Mouse (Mus musculus) lung, embryonic 16.5 days (tissue): Measurements from ENCODE around the gene Mogat2. TPM values are rescaled to one million over a fixed set of nuclear protein-coding genes. Genes with fewer than 3 reads are reported as not detected.

Experiments
- ATAC-seq: fragments of 200-750 bp; cut with Nextera tagmentation; 2 replicates; pipeline ENCODE4 v1.8.0; 2017; ENCODE audit warnings: low read depth, mild to moderate bottlenecking, moderate library complexity
- H3K27ac ChIP-seq: fragments of 300-500 bp; sonication (generic); 2 replicates; pipeline ENCODE4 v1.5.1; 2014; ENCODE audit warnings: mild to moderate bottlenecking, control low read depth, low read length
- H3K27me3 ChIP-seq: fragments of 300-500 bp; sonication (generic); 2 replicates; pipeline ENCODE4 v1.6.1; 2014; ENCODE audit warnings: low read depth, low read length, mixed read lengths; ENCODE audit not compliant: control insufficient read depth, insufficient read depth
- H3K36me3 ChIP-seq: fragments of 300-500 bp; sonication (generic); 2 replicates; pipeline ENCODE4 v1.6.1; 2014; ENCODE audit warnings: low read length; ENCODE audit not compliant: control insufficient read depth, insufficient read depth
- H3K4me1 ChIP-seq: fragments of 300-500 bp; sonication (generic); replicated peaks from 2 replicates; pipeline ENCODE4 v1.6.1; 2014; ENCODE audit warnings: low read length, mixed read lengths; ENCODE audit not compliant: control insufficient read depth, insufficient read depth
- H3K4me2 ChIP-seq: fragments of 300-500 bp; sonication (generic); 2 replicates; pipeline ENCODE4 v1.6.1; 2014; ENCODE audit warnings: low read depth, low read length, control low read depth
- H3K4me3 ChIP-seq: fragments of 300-500 bp; sonication (generic); 2 replicates; pipeline ENCODE4 v1.5.1; 2014; ENCODE audit warnings: mild to moderate bottlenecking, low read length, control low read depth
- H3K9ac ChIP-seq: fragments of 300-500 bp; sonication (generic); 2 replicates; pipeline ENCODE4 v1.6.1; 2014; ENCODE audit warnings: low read length, control low read depth
- H3K9me3 ChIP-seq: fragments of 300-500 bp; sonication (generic); 2 replicates; pipeline ENCODE4 v1.6.1; 2016; ENCODE audit warnings: low read length; ENCODE audit not compliant: control insufficient read depth
- WGBS: fragments of 180-500 bp; shearing (Covaris S2); extraction: QIAGEN DNeasy Blood & Tissue Kit; methylation state at CpG from one replicate; pipeline ENCODE4 v1.1.7; 2014; 5-methylcytosine and 5-hydroxymethylcytosine counted together
- polyA plus RNA-seq: library from polyadenylated mRNA; unstranded; fragments of >200 nt; fragmentation: Nextera tagmentation; extraction: Ambion mirVana; gene quantifications from 2 replicates; pipeline ENCODE4 v1.2.1, GENCODE M21; 2015

Gene Mogat2
- polyA plus RNA-seq, 1 experiment from 2014 or later = 0.94 TPM

DNA sequence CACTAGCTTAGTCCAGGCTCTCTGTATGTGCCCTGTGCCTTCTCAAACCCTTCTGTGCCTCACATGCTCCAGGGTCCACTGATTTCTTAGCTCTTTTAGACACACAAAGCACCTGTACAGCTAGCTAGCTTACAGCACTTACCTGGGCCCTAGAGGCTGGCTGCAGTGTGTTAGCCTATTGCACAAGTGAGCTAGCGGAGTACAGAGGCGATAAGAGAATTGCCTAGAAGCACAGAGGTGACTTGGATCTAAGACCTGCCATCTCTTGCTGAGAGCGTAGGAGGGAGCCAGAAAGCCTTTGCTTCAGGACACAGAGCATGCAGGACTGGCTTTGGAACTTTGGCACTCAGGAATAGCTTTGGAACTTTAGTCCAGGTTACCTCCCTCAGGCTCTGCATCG lies 11.2 kb downstream of the Mogat2 start:
- Histone ChIP-seq H3K4me1 (peaks cover 2% of the 10 kb centered on the region; the same call in 1 of the 2 replicates), H3K4me2 (no peak overlapping the region), H3K27me3 (no peaks in the 10 kb centered on the region), H3K9me3 (no peaks in the 10 kb centered on the region), H3K4me3 (no peak overlapping the region), H3K36me3 (no peaks in the 10 kb centered on the region), H3K9ac (no peak overlapping the region), H3K27ac (no peak overlapping the region)
- 90% methylated on average over 4 of the region's 4 CpGs for WGBS
- ATAC-seq = no peak

DNA sequence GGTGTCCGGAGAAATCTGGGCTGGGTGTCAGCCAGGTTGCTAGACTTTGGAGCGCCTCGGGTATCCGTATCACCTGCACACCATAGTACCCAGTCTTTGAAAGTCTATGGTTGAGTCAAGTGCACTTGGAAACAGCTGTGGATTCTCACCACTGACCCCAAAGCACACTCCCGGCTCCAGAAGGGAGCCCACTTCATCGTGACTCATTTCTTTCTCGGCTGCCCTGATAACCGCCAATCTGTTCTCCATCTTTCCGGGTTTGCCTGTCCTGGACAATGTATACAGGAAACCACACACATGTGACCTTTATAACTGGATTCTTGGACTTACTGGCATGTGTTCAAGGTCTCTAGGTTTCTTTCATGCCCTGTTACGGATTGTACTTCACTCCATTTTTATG lies 11.8 kb downstream of the Mogat2 start:
- no peak for ATAC-seq
- Histone ChIP-seq H3K27ac (no peak overlapping the region), H3K9ac (no peak overlapping the region), H3K4me1 (peaks cover 2% of the 10 kb centered on the region; the same call in 1 of the 2 replicates), H3K36me3 (no peaks in the 10 kb centered on the region), H3K27me3 (no peaks in the 10 kb centered on the region), H3K4me3 (no peak overlapping the region), H3K9me3 (no peaks in the 10 kb centered on the region), H3K4me2 (no peak overlapping the region)
- 69% methylated on average over 10 of the region's 10 CpGs for WGBS

- H3K27ac ChIP-seq = no peak overlapping the region
- H3K9me3 ChIP-seq = no peaks in the 10 kb centered on the region
- H3K9ac ChIP-seq = no peak overlapping the region
- no peak overlapping the region for H3K4me3 ChIP-seq
- H3K4me2 ChIP-seq = no peak overlapping the region
- peaks cover 2% of the 10 kb centered on the region; the same call in 1 of the 2 replicates for H3K4me1 ChIP-seq
- H3K36me3 ChIP-seq = no peaks in the 10 kb centered on the region
- no peak for ATAC-seq
- 62% methylated on average over 6 of the region's 6 CpGs for WGBS
- no peaks in the 10 kb centered on the region for H3K27me3 ChIP-seq
These were observed 13.0 kb downstream of the Mogat2 start for GRCm38 (mm10) chr7:99225421-99225820.

DNA sequence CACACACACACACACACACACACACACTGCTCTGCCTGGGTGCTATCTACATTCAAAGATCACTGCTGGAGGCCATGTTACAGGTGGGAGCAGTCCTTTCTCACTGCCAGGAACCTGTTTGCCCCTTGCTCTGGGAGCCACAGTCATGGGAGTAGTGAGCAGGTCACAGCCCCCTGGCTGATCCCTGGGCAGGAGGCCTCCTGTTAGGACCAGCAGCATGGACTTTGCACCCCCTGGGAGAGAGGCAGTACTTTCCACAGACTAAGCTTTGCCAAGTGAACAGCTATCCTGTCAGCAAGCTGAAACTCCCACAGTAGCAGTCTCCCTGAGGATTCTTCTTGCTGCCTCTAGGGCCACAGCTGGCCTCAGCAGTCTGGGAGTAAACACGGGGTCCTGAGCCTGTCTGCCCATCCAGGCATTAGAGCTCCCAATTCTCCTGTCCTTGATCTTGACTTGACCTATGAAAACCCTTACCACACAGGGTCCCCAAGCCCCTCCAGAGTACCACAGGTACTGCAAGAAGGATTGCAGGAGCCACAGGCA lies 13.7 kb downstream of the Mogat2 start:
- H3K36me3 ChIP-seq = no peaks in the 10 kb centered on the region
- H3K27me3 ChIP-seq = no peaks in the 10 kb centered on the region
- H3K4me1 ChIP-seq = no peaks in the 10 kb centered on the region
- WGBS = 42% methylated on average over 1 of the region's 1 CpGs
- no peak overlapping the region for H3K4me2 ChIP-seq
- H3K27ac ChIP-seq = no peak overlapping the region
- ATAC-seq = no peak
- no peak overlapping the region for H3K9ac ChIP-seq
- H3K4me3 ChIP-seq = no peak overlapping the region
- H3K9me3 ChIP-seq = no peaks in the 10 kb centered on the region

DNA sequence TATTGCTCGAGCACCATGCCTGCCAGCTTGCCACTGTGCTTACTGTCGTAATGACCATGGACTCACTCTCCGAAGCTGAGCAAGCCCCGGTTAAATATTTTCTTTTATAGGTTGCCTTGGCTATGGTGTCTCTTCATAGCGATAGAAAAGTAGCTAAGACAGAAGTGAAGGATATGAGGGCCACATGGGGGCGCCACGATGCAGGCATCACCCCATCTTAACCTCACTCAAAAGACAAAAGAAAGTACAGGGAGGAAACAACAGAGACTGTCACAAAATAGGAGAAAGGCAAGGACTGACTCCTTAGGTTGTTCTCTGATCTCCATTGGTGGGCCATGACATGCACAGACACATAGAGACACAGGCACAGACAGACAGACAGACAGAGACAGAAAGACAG lies 14.2 kb downstream of the Mogat2 start:
- Histone ChIP-seq H3K4me2 (no peak overlapping the region), H3K27ac (no peak overlapping the region), H3K36me3 (no peaks in the 10 kb centered on the region), H3K4me1 (no peaks in the 10 kb centered on the region), H3K9ac (no peak overlapping the region), H3K9me3 (no peaks in the 10 kb centered on the region), H3K4me3 (no peak overlapping the region), H3K27me3 (no peaks in the 10 kb centered on the region)
- WGBS = 72% methylated on average over 7 of the region's 7 CpGs
- no peak for ATAC-seq

DNA sequence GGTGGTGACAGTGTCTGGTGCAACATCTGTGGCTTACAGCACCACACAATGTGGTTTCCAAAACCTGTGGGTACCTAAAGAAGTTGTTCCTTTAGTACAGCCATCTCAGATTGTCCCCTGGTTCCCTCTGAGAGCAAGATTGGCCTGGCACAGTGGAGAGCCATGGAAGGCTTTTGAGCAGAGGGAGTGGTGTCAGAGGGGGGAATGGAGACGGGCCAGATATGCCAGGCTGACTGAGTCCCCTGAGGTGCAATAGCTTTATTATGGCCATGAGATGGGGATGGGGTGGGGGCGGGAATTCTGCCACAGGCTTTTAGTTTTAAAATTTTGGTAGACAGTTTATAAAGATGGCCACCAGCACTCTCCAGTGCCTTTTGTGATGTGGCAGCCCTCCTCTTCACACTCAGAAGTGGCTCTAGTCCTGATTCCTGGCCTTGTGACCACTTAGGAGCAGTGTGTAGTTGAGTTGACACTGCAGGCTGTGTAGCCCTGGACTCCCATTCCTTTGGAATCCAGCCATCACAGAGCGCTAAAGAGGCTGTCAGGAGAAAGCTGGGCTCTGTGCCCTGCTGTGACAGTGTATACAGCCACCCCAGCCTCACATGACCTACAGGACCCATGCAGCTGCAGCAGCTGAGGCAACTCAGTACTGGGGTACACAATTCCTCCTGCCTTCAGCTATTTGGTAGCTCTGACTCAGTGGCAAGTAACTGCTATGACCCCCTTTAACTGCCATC lies 20.9 kb downstream of the Mogat2 start:
- Histone ChIP-seq H3K9me3 (no peaks in the 10 kb centered on the region), H3K4me3 (no peak overlapping the region), H3K4me1 (peaks cover 15% of the 10 kb centered on the region), H3K27me3 (no peaks in the 10 kb centered on the region), H3K9ac (no peak overlapping the region), H3K36me3 (no peaks in the 10 kb centered on the region), H3K4me2 (no peak overlapping the region), H3K27ac (peak overlapping the region; percentile 28; the same call in 1 of the 2 replicates)
- WGBS = 49% methylated on average over 3 of the region's 3 CpGs
- peak; percentile 95 for ATAC-seq

DNA sequence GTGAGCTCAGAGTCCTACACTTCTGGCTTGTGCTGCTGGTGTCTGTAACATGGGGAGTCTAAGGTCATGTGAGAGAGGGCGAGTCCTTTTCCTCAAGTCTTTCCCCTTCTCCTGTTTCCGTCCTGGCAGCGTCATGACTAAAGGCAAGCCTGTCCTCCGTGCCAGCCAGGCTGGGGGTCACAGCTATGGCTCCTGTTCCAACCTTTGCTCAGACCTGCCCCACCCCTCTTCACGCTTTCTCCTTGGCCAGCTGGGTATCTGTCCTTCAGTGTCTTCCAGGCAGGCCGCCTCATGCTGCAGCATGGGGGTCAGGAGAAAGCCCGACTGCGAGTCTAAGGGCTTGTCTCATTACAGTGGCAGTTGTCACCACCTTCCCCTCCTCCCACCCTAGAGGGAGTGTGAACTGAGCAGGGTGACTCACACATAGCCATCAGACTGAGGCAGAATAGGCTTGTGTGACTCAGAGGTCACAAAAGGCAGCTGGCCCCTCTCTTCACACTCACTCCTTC lies 23.0 kb downstream of the Mogat2 start:
- Histone ChIP-seq H3K4me2 (no peak overlapping the region), H3K27me3 (no peaks in the 10 kb centered on the region), H3K4me1 (peaks cover 15% of the 10 kb centered on the region), H3K4me3 (no peak overlapping the region), H3K36me3 (no peaks in the 10 kb centered on the region), H3K9me3 (no peaks in the 10 kb centered on the region), H3K9ac (no peak overlapping the region), H3K27ac (no peak overlapping the region)
- ATAC-seq = peak; percentile 48
- WGBS = 37% methylated on average over 8 of the region's 8 CpGs

DNA sequence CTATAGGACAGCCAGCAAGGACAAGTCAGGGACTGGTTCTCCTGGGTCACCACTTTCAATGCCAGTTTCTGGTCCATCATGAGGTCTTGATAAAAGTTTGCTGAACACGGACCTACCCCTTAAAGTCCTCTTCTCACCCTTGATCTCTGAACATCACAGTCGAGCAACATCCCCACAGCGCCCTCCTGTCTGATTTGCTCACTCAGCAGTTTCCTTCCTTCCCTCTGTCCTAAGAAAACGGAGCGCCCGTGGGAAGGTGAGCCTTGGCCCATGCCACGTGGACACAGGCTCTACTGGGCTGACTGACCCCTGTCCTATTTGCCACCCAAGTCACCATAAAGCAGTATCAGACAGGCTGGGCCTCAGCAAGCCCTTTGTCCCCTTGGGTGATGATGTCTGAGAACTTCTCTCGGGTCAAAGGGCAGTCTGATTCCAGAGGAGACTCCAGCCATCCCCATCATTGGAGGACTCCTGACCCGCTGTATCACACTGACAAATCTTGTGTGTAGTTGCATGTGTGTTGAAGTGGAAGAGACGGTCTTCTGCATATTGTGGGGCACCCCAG lies 23.7 kb downstream of the Mogat2 start:
- Histone ChIP-seq H3K27ac (no peak overlapping the region), H3K4me3 (no peak overlapping the region), H3K36me3 (no peaks in the 10 kb centered on the region), H3K27me3 (no peaks in the 10 kb centered on the region), H3K4me2 (no peak overlapping the region), H3K9me3 (no peaks in the 10 kb centered on the region), H3K9ac (no peak overlapping the region), H3K4me1 (peaks cover 15% of the 10 kb centered on the region)
- 85% methylated on average over 10 of the region's 10 CpGs for WGBS
- ATAC-seq = no peak

DNA sequence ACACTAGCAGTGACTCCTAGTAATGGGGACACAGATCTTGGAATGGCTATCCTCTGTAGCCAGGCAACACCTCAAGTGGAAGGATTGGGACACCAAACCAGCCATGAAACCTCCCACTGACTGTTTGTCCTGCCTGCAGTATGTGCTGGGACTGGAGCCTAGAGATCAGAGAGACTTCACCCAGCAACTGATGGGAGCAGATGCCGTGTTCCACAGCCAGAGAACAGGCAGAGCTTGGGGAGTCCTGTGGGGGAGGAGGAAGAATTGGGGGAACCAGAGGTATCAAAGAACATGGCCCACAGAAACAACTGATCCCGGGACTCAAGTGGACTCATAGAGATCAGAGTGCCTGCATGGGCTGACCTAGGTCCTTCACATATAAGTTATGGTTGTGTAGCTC lies 24.7 kb downstream of the Mogat2 start:
- Histone ChIP-seq H3K4me3 (no peak overlapping the region), H3K9ac (no peak overlapping the region), H3K36me3 (no peaks in the 10 kb centered on the region), H3K9me3 (no peaks in the 10 kb centered on the region), H3K4me2 (no peak overlapping the region), H3K27me3 (no peaks in the 10 kb centered on the region), H3K27ac (no peak overlapping the region), H3K4me1 (peaks cover 15% of the 10 kb centered on the region)
- 58% methylated on average over 2 of the region's 2 CpGs for WGBS
- no peak for ATAC-seq
